Mouse (Mus musculus): Measurements from ENCODE around the gene Csf2rb. TPM values are rescaled to one million over a fixed set of nuclear protein-coding genes. Genes with fewer than 3 reads are reported as not detected.
"Not testable (repeated sequence)": the region's sequence is repeated elsewhere in the genome, so short reads cannot be mapped to it uniquely, and the experiment has no call there.

Gene Csf2rb
- total RNA-seq (2014; rRNA removed) (1.8 and 3.2 TPM in 2 replicates), polyA plus RNA-seq (2012; rRNA removed) (2.1 and 3.6 TPM in 2 replicates)

DNA sequence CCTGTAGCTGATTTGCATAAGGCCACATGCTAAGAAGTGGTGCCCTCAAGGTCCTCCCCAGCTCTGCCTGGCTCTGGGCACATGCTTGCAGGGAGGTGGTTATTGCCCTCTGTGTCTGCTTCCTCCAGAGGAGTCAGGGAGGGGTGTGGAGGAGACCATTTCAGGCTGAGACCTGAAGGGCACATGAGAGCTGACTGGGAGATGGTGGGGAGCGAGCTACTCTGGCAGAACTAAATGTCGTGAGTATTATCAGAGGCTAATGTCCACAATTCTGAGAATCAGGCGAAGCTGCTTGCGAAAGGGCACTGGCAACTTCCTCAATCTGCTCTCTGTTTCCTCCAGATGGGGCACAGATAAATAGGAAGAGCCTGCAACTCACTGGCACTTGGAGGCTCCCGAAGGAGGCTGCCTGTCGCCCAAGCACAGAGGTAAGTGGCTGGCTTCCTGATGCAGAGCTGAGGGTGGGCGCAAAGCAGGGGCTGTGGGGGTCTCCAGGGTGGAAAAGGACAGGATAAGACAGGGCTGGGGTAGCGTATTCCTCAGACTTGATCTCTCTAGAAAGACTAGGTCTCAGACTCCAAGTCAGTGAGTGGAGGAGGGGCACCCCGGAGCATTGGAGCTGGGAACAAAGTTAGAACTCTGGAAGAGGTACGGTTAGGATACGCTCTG is at the start of gene Csf2rb:
Gene Csf2rb (plus strand): TSS at position 82 of the 669 bp plus-strand sequence.
- DNase-seq (ENCODE audit: extremely low read depth, low read depth, low spot score), result peak; percentile 30

DNA sequence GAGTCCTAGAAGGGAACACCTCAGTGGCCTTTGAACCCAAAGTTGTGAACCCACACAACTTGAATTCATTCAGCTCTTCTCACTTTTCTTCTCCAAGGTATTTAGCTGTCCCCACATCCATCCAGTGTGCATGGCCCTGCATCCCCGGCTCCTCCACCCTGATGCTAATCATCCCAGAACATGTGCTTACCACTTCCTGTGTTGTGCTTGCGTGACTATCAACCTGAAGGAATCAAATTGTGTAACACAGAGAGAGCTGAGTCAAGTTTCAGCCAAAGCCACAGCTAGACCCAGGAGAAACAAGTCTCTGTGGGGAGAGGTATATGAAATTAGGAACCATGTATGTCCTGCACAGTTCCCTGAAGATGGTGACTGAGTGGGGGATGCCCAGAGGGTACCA is 47.2 kb upstream of the Csf2rb start:
- no peaks in the 10 kb centered on the region for H3K27me3 ChIP-seq (ENCODE audit: control insufficient read depth, insufficient read depth, low read length)
- H3K4me1 ChIP-seq (ENCODE audit: control insufficient read depth, insufficient read depth, low read length), result no peaks in the 10 kb centered on the region
- no peaks in the 10 kb centered on the region for H3K79me2 ChIP-seq (ENCODE audit: control insufficient read depth, insufficient read depth, low read length)
- H3K27ac ChIP-seq (replicated peaks; ENCODE audit: insufficient read depth, low read depth, low read length), result no peak overlapping the region
- 81% methylated on average over 2 of the region's 2 CpGs for whole genome bisulfite sequencing
- H3K4me3 ChIP-seq (ENCODE audit: insufficient read depth, low read depth, low read length), result no peak overlapping the region
- no peak for TF ChIP-seq CTCF (IDR thresholded peaks at IDR 0.05; ENCODE audit: low read depth, low read length)
- no peak for TF ChIP-seq POLR2A (IDR thresholded peaks at IDR 0.05; ENCODE audit: extremely low read depth, insufficient read depth, low read length)
- no peak overlapping the region for H3K9ac ChIP-seq (ENCODE audit: low read depth, low read length)
- no peak for DNase-seq (ENCODE audit: extremely low read depth, low read depth, low spot score)
- no peaks in the 10 kb centered on the region for H3K36me3 ChIP-seq (ENCODE audit: control insufficient read depth, insufficient read depth, low read length)

More for the DNA sequence above, at the start of gene Csf2rb:
- Histone ChIP-seq H3K27me3 (ENCODE audit: control insufficient read depth, insufficient read depth, low read length) (no peaks in the 10 kb centered on the region), H3K27ac (replicated peaks; ENCODE audit: insufficient read depth, low read depth, low read length) (peak within 1 kb of the TSS; percentile 36; the same call in 1 of the 2 replicates), H3K4me3 (ENCODE audit: insufficient read depth, low read depth, low read length) (peak within 1 kb of the TSS; percentile 63), H3K79me2 (ENCODE audit: control insufficient read depth, insufficient read depth, low read length) (no peaks in the 10 kb centered on the region), H3K9ac (ENCODE audit: low read depth, low read length) (peak within 1 kb of the TSS; percentile 43; the same call in 1 of the 2 replicates), H3K4me1 (ENCODE audit: control insufficient read depth, insufficient read depth, low read length) (no peaks in the 10 kb centered on the region), H3K36me3 (ENCODE audit: control insufficient read depth, insufficient read depth, low read length) (no peaks in the 10 kb centered on the region)
- no peak for TF ChIP-seq POLR2A (IDR thresholded peaks at IDR 0.05; ENCODE audit: extremely low read depth, insufficient read depth, low read length)
- TF ChIP-seq CTCF (IDR thresholded peaks at IDR 0.05; ENCODE audit: low read depth, low read length), result no peak
- 68% methylated on average over 11 of the region's 11 CpGs for whole genome bisulfite sequencing

DNA sequence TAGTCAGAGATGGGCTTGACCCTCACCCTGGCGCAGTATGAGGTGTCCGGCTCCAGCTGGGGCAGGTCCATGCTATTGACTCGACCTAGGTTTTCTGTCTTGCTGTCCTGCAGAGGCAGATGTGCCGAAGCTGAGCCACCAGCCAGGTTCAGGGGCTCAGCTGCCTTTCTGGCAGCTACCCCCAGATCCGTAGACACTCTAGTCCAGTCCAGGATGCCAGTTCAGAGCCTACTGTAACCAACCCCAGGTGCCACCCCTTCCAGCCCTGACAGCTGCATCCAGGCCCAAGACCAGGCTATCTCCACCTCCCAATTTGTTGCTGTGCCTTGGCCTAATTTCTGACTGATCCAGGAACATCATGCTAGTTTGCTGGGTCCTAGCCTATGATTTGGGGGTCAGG is 37.6 kb upstream of the Csf2rb start:
- H3K27ac ChIP-seq (replicated peaks; ENCODE audit: insufficient read depth, low read depth, low read length), result no peak overlapping the region
- H3K4me3 ChIP-seq (ENCODE audit: insufficient read depth, low read depth, low read length), result no peak overlapping the region
- no peaks in the 10 kb centered on the region for H3K36me3 ChIP-seq (ENCODE audit: control insufficient read depth, insufficient read depth, low read length)
- no peak for TF ChIP-seq CTCF (IDR thresholded peaks at IDR 0.05; ENCODE audit: low read depth, low read length)
- no peak for TF ChIP-seq POLR2A (IDR thresholded peaks at IDR 0.05; ENCODE audit: extremely low read depth, insufficient read depth, low read length)
- H3K79me2 ChIP-seq (ENCODE audit: control insufficient read depth, insufficient read depth, low read length), result no peaks in the 10 kb centered on the region
- no peaks in the 10 kb centered on the region for H3K4me1 ChIP-seq (ENCODE audit: control insufficient read depth, insufficient read depth, low read length)
- no peak for DNase-seq (ENCODE audit: extremely low read depth, low read depth, low spot score)
- H3K9ac ChIP-seq (ENCODE audit: low read depth, low read length), result no peak overlapping the region
- 88% methylated on average over 5 of the region's 5 CpGs for WGBS
- no peaks in the 10 kb centered on the region for H3K27me3 ChIP-seq (ENCODE audit: control insufficient read depth, insufficient read depth, low read length)

DNA sequence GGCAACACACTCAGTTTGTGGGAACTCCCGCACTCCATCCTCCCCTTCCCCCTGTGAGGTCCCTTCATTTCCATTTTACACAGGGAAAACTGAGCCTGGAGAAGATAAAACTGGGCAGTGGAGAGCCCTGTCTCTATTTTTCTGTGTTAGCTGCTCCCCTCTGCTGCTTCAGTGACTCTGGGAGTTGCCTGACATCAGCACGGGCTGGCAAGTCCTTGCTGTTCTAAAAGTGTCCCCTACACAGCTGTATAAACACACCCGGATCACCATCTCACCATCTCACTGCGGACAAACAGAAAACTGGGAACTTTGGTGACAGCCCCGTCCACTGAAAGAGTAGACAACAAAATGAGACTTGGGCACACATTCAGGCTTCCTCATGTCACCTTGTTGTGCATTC is 35.8 kb upstream of the Csf2rb start:
- not testable (repeated sequence) for H3K79me2 ChIP-seq (ENCODE audit: control insufficient read depth, insufficient read depth, low read length); DNase-seq (ENCODE audit: extremely low read depth, low read depth, low spot score); H3K27me3 ChIP-seq (ENCODE audit: control insufficient read depth, insufficient read depth, low read length); H3K36me3 ChIP-seq (ENCODE audit: control insufficient read depth, insufficient read depth, low read length); H3K4me3 ChIP-seq (ENCODE audit: insufficient read depth, low read depth, low read length); H3K27ac ChIP-seq (replicated peaks; ENCODE audit: insufficient read depth, low read depth, low read length); H3K4me1 ChIP-seq (ENCODE audit: control insufficient read depth, insufficient read depth, low read length); H3K9ac ChIP-seq (ENCODE audit: low read depth, low read length)
- WGBS, result 55% methylated on average over 5 of the region's 5 CpGs

DNA sequence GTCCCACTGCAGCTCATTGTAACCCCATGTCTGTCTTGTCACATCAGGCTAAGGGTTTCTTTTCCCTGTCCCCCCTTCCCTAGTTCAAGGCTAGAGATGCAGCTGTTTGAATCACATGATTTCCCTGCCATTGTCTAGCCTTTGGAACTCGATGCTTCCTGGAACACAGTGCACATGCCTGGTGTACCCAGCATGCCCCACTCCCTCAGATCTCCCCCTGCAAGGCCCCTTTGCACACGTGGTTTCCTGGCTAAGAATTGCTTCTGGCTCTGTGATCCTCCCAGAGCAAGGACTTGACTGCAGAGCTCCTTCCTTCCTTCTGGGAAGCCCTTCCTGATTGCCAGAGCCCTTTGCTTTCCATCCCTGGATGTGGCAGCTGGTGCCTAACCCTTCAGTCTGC is 32.3 kb upstream of the Csf2rb start:
- 36% methylated on average over 2 of the region's 2 CpGs for WGBS

DNA sequence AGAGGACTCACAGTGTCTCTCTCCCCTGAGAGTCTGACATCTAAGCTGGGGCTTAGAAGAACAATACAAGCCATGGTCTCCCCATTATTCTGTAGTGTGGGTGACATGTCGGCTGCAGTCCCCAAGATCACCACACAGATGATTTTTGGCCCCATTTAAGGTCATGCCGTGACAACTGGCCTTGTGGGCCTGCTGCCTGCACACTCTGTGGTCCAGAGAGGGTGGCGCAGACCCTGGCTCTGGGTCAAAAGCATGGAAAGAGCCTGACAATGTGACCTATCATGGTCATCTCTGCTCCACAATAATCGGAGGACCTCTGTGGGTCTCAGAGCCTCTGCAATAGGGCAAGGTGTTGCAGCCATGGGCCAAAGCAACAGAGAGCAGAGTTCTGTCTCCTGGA is 31.8 kb upstream of the Csf2rb start:
- Histone ChIP-seq H3K36me3 (ENCODE audit: control insufficient read depth, insufficient read depth, low read length) (no peaks in the 10 kb centered on the region), H3K4me1 (ENCODE audit: control insufficient read depth, insufficient read depth, low read length) (no peaks in the 10 kb centered on the region), H3K9ac (ENCODE audit: low read depth, low read length) (no peak overlapping the region), H3K79me2 (ENCODE audit: control insufficient read depth, insufficient read depth, low read length) (no peaks in the 10 kb centered on the region), H3K27me3 (ENCODE audit: control insufficient read depth, insufficient read depth, low read length) (no peaks in the 10 kb centered on the region), H3K4me3 (ENCODE audit: insufficient read depth, low read depth, low read length) (no peak overlapping the region), H3K27ac (replicated peaks; ENCODE audit: insufficient read depth, low read depth, low read length) (no peak overlapping the region)
- TF ChIP-seq CTCF (IDR thresholded peaks at IDR 0.05; ENCODE audit: low read depth, low read length) (no peak), POLR2A (IDR thresholded peaks at IDR 0.05; ENCODE audit: extremely low read depth, insufficient read depth, low read length) (no peak)
- 85% methylated on average over 4 of the region's 4 CpGs for WGBS
- DNase-seq (ENCODE audit: extremely low read depth, low read depth, low spot score), result no peak

More for the DNA sequence above, 32.3 kb upstream of the Csf2rb start:
- not testable (repeated sequence) for H3K27me3 ChIP-seq (ENCODE audit: control insufficient read depth, insufficient read depth, low read length); DNase-seq (ENCODE audit: extremely low read depth, low read depth, low spot score); H3K9ac ChIP-seq (ENCODE audit: low read depth, low read length); H3K4me1 ChIP-seq (ENCODE audit: control insufficient read depth, insufficient read depth, low read length); H3K79me2 ChIP-seq (ENCODE audit: control insufficient read depth, insufficient read depth, low read length); H3K36me3 ChIP-seq (ENCODE audit: control insufficient read depth, insufficient read depth, low read length); H3K27ac ChIP-seq (replicated peaks; ENCODE audit: insufficient read depth, low read depth, low read length); H3K4me3 ChIP-seq (ENCODE audit: insufficient read depth, low read depth, low read length)
